Mouse (Mus musculus): Measurements from ENCODE around the gene Nt5c2. TPM values are rescaled to one million over a fixed set of nuclear protein-coding genes. Genes with fewer than 3 reads are reported as not detected.
"Not testable (repeated sequence)": the region's sequence is repeated elsewhere in the genome, so short reads cannot be mapped to it uniquely, and the experiment has no call there.

The Nt5c2 gene
- polyA plus RNA-seq, 1 experiment: 0.55 TPM

DNA sequence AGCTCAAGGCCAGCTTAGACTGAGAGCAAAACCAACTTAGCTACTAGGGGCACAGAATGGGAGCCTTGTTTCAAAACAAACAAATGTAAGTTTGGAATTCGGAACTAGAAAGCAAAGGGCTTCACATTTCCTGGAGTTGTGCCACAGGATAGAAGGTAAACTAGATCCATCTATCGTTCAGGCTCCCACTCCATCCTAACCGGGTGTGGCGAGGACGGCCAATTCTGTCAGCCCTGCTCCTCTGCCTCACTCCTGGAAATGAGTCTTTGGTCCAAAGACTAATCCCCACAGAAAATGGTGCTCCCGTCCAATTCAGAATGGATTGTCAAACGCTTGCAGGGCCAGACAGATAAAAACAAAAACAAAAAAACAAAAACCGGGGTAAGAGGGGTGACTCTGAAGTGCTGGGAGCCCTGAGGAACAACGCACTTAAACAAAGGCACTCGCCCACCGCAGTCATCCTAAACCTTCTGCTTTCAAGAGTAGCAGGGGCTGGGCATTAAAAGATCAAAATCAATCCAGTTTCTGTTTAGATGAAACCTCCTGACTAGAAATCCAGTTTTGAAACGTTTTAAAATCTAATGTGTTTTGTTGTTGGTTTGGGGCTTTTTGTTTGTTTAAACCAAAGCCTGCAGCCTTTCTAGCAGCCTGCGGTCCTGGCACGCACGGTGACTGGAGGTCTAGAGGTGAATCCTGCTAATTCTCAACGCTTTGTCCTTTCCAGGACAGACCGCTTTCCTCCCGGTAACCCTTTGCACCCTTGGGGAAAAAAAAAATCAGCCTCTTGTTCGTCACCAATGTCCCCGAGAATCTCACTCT, 1.4 kb downstream of the Nt5c2 start:
- no peak overlapping the region for H3K4me3 ChIP-seq (replicated peaks)
- H3K9me3 ChIP-seq (ENCODE audit: control insufficient read depth, low read length): peaks cover 12% of the 10 kb centered on the region; the same call in 1 of the 2 replicates
- no peaks in the 10 kb centered on the region for H3K36me3 ChIP-seq (ENCODE audit: control insufficient read depth)
- peaks cover 87% of the 10 kb centered on the region for H3K27me3 ChIP-seq (ENCODE audit: control insufficient read depth)
- TF ChIP-seq GATA1 (IDR thresholded peaks at IDR 0.05; ENCODE audit: low read length) (no peak), TAL1 (IDR thresholded peaks at IDR 0.05; ENCODE audit: low read length) (no peak)
- H3K4me1 ChIP-seq (ENCODE audit: control insufficient read depth): peaks cover 12% of the 10 kb centered on the region

DNA sequence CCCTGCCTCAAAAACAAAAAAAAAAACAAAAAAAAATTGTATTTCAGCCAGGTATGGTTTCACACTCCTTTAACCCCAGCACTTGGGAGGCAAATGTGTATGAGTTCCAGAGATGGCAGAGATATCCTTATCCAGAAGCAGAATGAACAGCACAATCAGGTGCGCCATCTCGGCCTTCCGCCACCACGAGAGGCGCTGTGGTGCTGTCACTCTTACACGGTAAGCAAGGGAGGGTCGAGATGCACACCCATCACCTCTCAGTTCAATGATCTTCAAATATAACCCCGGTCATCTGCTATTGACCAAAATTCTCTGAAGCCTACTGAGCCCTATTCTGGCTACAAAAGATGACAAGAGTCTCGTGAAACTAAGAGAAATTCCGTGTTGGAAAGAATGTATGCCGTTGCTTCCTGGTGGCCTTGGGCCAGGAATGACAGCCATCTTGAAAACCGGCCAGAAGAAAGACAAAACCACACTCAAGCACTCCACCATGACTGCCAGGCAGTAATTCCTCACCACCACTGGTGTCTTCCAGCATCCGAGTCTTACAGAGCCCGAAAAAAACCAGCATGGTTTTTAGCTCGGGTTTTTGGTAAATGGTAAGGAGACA, 2.3 kb downstream of the Nt5c2 start:
- H3K36me3 ChIP-seq (ENCODE audit: control insufficient read depth): no peaks in the 10 kb centered on the region
- H3K27me3 ChIP-seq (ENCODE audit: control insufficient read depth): peaks cover 79% of the 10 kb centered on the region
- TF ChIP-seq GATA1 (IDR thresholded peaks at IDR 0.05; ENCODE audit: low read length) (no peak), TAL1 (IDR thresholded peaks at IDR 0.05; ENCODE audit: low read length) (no peak)
- peaks cover 12% of the 10 kb centered on the region; the same call in 1 of the 2 replicates for H3K9me3 ChIP-seq (ENCODE audit: control insufficient read depth, low read length)
- H3K4me3 ChIP-seq (replicated peaks): no peak overlapping the region
- H3K4me1 ChIP-seq (ENCODE audit: control insufficient read depth): peaks cover 12% of the 10 kb centered on the region

DNA sequence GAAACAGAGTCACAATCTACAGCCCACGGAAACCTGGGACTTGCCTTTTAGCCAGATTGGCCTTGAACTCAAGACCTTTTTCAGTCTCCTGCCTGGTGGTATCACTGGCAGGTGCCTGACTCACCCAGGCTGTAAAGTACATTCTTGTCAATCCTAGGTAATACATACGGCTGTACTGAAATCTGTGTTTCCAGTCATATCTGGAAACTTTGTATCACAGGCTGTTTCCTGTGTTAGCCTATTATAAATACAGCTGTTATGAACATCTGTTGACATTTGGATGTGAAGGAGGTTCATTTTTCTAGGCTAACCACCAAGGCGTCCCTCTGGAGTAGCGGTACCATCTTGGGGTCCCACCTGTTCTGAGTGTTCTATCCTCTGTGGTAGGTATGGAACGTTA, 5.0 kb downstream of the Nt5c2 start:
- Histone ChIP-seq H3K27me3 (ENCODE audit: control insufficient read depth) (peaks cover 53% of the 10 kb centered on the region), H3K9me3 (ENCODE audit: control insufficient read depth, low read length) (peaks cover 5% of the 10 kb centered on the region; the same call in 1 of the 2 replicates), H3K4me3 (replicated peaks) (no peak overlapping the region), H3K4me1 (ENCODE audit: control insufficient read depth) (peaks cover 5% of the 10 kb centered on the region), H3K36me3 (ENCODE audit: control insufficient read depth) (no peaks in the 10 kb centered on the region)
- no peak for TF ChIP-seq GATA1 (IDR thresholded peaks at IDR 0.05; ENCODE audit: low read length)
- no peak for TF ChIP-seq TAL1 (IDR thresholded peaks at IDR 0.05; ENCODE audit: low read length)

DNA sequence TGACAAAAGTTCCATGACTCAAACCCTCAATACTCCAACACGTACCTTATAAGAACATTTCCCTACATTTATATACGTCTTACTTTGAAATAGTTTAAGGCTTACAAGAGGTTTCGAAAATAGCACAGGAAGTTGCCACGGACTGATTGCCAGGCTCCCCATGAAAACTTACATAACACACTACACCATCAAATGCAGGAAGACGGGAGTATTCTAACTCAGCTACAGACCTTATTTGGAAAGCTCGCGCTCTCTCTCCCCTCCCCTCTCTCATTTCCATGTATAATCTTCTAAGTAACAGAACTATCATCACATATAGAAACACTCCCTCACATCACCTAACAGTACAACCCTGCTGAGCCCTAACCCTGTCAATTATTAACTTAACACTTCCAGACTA, 5.5 kb downstream of the Nt5c2 start:
- Histone ChIP-seq H3K4me3 (replicated peaks) (no peak overlapping the region), H3K27me3 (ENCODE audit: control insufficient read depth) (peaks cover 51% of the 10 kb centered on the region), H3K36me3 (ENCODE audit: control insufficient read depth) (no peaks in the 10 kb centered on the region), H3K9me3 (ENCODE audit: control insufficient read depth, low read length) (no peaks in the 10 kb centered on the region; the same call in 1 of the 2 replicates), H3K4me1 (ENCODE audit: control insufficient read depth) (no peaks in the 10 kb centered on the region; the same call in 1 of the 2 replicates)
- no peak for TF ChIP-seq GATA1 (IDR thresholded peaks at IDR 0.05; ENCODE audit: low read length)
- no peak for TF ChIP-seq TAL1 (IDR thresholded peaks at IDR 0.05; ENCODE audit: low read length)

DNA sequence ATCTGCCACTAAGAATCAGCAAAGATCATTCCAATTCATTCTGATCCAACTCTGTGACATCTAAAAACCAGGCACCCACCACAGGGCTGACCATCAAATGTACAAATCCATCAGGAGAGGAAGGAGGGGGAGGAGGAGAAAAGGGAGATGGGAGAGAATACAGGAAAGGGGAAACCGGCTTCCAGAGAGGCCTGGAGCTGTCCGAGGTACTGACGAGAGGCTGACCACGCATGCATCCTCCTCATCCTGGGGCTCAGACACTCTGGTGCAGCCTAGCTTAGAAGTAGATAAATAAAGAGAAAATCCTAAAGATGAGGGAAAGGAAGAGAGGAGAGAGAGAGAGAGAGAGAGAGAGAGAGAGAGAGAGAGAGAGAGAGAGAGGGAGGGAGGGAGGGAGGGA, 8.6 kb downstream of the Nt5c2 start:
- Histone ChIP-seq H3K4me1 (ENCODE audit: control insufficient read depth) (no peaks in the 10 kb centered on the region; the same call in 1 of the 2 replicates), H3K27me3 (ENCODE audit: control insufficient read depth) (peaks cover 21% of the 10 kb centered on the region), H3K4me3 (replicated peaks) (no peak overlapping the region), H3K9me3 (ENCODE audit: control insufficient read depth, low read length) (no peaks in the 10 kb centered on the region; the same call in 1 of the 2 replicates), H3K36me3 (ENCODE audit: control insufficient read depth) (no peaks in the 10 kb centered on the region)
- TF ChIP-seq TAL1 (IDR thresholded peaks at IDR 0.05; ENCODE audit: low read length) (no peak), GATA1 (IDR thresholded peaks at IDR 0.05; ENCODE audit: low read length) (no peak)

DNA sequence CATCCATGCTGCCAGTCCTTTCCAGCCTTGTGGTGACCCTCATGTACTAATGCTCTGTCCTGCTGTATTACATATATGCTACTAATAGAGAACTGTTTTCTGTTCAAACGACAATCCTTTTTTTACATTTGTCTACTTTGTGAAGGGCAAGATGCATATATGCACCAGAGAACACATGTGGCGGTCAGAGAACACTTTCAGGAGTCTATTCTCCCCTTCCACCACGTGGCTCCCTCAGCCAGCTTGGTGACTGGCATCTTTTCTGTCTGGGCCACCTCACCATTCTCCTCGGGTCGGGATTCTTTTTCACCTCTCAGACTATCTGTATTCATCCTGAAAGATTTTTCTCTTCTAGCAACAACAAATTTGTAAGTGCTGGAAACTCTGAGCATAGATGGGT, 9.1 kb downstream of the Nt5c2 start:
- TF ChIP-seq TAL1 (IDR thresholded peaks at IDR 0.05; ENCODE audit: low read length): no peak
- TF ChIP-seq GATA1 (IDR thresholded peaks at IDR 0.05; ENCODE audit: low read length): no peak
- Histone ChIP-seq H3K36me3 (ENCODE audit: control insufficient read depth) (no peaks in the 10 kb centered on the region), H3K4me3 (replicated peaks) (no peak overlapping the region), H3K9me3 (ENCODE audit: control insufficient read depth, low read length) (no peaks in the 10 kb centered on the region; the same call in 1 of the 2 replicates), H3K27me3 (ENCODE audit: control insufficient read depth) (peaks cover 18% of the 10 kb centered on the region), H3K4me1 (ENCODE audit: control insufficient read depth) (no peaks in the 10 kb centered on the region; the same call in 1 of the 2 replicates)

DNA sequence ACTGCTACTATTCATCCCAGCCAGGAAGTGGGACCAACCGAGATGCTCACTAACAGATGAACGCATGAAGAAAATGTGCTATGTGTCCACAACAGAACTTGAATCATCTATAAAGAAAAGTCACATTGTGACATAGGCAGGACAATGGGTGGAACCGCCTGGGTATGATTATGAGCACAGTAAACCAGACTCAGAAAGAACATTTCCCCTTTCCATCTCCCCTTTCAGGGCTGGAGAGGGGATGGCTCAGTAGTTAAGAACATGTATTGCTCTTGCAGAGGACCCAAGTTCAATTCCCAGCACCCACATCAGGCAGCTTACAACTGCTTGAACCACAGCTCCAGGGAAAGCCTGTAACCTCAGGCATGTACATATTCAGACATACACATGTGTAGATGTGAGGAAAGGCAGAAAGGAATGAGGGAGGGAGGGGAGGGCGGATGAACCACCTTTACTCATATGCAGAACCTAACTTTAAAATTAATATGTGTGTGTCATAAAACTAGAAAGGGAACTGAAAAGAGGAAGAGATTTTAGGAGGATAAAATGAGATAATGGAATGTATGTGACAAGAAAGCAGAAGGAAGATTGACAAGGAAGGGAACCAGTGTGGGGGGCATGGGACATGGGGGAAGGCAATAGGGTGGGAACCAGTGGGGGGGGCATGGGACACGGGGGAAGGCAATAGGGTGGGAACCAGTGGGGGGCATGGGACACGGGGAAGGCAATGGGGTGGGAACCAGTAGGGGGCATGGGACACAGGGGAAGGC, 11.0 kb downstream of the Nt5c2 start:
- no peaks in the 10 kb centered on the region for H3K36me3 ChIP-seq (ENCODE audit: control insufficient read depth)
- H3K9me3 ChIP-seq (ENCODE audit: control insufficient read depth, low read length): no peaks in the 10 kb centered on the region; the same call in 1 of the 2 replicates
- TF ChIP-seq GATA1 (IDR thresholded peaks at IDR 0.05; ENCODE audit: low read length) (no peak), TAL1 (IDR thresholded peaks at IDR 0.05; ENCODE audit: low read length) (no peak)
- H3K4me1 ChIP-seq (ENCODE audit: control insufficient read depth): peaks cover 10% of the 10 kb centered on the region
- H3K4me3 ChIP-seq (replicated peaks): no peak overlapping the region
- H3K27me3 ChIP-seq (ENCODE audit: control insufficient read depth): peaks cover 8% of the 10 kb centered on the region

DNA sequence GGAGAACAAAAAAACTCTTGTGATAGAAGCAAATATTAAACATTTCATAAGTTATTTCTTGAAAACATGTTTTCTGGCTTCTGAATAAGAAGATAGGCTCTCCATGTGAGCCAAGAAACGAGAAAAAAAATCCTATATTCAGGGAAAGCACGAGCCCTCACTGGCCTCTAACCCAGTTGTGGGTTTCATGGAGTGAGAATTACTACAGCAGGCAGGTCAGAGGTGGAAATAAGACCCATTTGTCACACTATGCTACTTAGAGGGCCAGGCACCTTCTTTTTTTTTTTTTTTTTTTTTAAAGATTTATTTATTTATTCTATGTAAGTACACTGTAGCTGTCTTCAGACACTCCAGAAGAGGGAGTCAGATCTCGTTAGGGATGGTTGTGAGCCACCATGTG, 14.6 kb downstream of the Nt5c2 start:
- H3K27me3 ChIP-seq (ENCODE audit: control insufficient read depth); H3K4me3 ChIP-seq (replicated peaks); H3K36me3 ChIP-seq (ENCODE audit: control insufficient read depth); H3K9me3 ChIP-seq (ENCODE audit: control insufficient read depth, low read length): not testable (repeated sequence)
- H3K4me1 ChIP-seq (ENCODE audit: control insufficient read depth): peaks cover 20% of the 10 kb centered on the region

DNA sequence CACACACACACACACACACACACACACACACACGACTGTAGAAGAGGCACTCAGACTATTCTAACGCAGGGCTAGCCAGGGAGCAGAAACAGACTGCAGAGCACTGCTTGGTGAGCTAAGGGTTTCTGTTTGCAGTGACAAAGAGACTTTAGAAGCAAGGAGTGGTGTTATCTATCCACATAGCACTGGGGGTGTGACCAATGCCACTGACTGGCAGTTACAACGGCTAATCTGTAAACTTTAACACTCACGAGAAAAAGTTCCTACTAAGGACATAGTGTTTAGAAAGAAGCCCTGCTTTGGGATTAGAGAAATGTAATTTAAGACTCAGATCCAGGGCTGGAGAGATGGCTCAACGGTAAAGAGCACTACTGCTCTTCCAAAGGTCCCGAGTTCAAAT, 15.2 kb downstream of the Nt5c2 start:
- TF ChIP-seq TAL1 (IDR thresholded peaks at IDR 0.05; ENCODE audit: low read length): no peak
- 0 out of 2 replicates have a peak, but pooled peaks have one; percentile 20 for TF ChIP-seq GATA1 (IDR thresholded peaks at IDR 0.05; ENCODE audit: low read length)
- peaks cover 20% of the 10 kb centered on the region for H3K4me1 ChIP-seq (ENCODE audit: control insufficient read depth)
- no peaks in the 10 kb centered on the region for H3K36me3 ChIP-seq (ENCODE audit: control insufficient read depth)
- peak overlapping the region; percentile 36 for H3K4me3 ChIP-seq (replicated peaks)
- H3K27me3 ChIP-seq (ENCODE audit: control insufficient read depth): peaks cover 2% of the 10 kb centered on the region; the same call in 1 of the 2 replicates
- no peaks in the 10 kb centered on the region for H3K9me3 ChIP-seq (ENCODE audit: control insufficient read depth, low read length)
